Mouse (Mus musculus) C2C12 (cell line): ENCODE measurements around the gene Synpr. TPM values are rescaled to one million over a fixed set of nuclear protein-coding genes. Genes with fewer than 3 reads are reported as not detected.

ENCODE experiments used
- H3K27me3 ChIP-seq: one replicate; pipeline ENCODE4 v1.6.1; 2011; ENCODE audit not compliant: control insufficient read depth, insufficient read depth, insufficient read length
- H3K36me3 ChIP-seq: one replicate; pipeline ENCODE4 v1.6.1; 2011; ENCODE audit not compliant: control insufficient read depth, insufficient read depth
- H3K4me3 ChIP-seq: one replicate; pipeline ENCODE4 v1.5.1; 2011; ENCODE audit warnings: mild to moderate bottlenecking, control low read depth; ENCODE audit not compliant: poor library complexity, insufficient read depth, severe bottlenecking
- H3K79me2 ChIP-seq: one replicate; pipeline ENCODE4 v1.6.1; 2011; ENCODE audit not compliant: control insufficient read depth, insufficient read depth
- H3K79me3 ChIP-seq: one replicate; pipeline ENCODE4 v1.6.1; 2011; ENCODE audit warnings: low read depth, control low read depth
- H3ac ChIP-seq: one replicate; pipeline ENCODE3; 2011; ENCODE audit warnings: low read depth; ENCODE audit not compliant: control insufficient read depth, insufficient read length
- CEBPB ChIP-seq: IDR thresholded peaks from one replicate; pipeline ENCODE4 v1.6.1; 2011; ENCODE audit warnings: low read depth, mild to moderate bottlenecking, control low read depth, moderate library complexity
- CTCF ChIP-seq: IDR thresholded peaks from one replicate; pipeline ENCODE4 v1.5.1; 2011; ENCODE audit not compliant: control insufficient read depth, insufficient read depth, insufficient read length
- FOSL1 ChIP-seq: IDR thresholded peaks from one replicate; pipeline ENCODE4 v1.8.0; 2011; ENCODE audit warnings: mild to moderate bottlenecking, low read length; ENCODE audit not compliant: poor library complexity, insufficient read depth, severe bottlenecking
- MAX ChIP-seq: IDR thresholded peaks from one replicate; pipeline ENCODE4 v1.6.1; 2011; ENCODE audit warnings: mild to moderate bottlenecking, control low read depth
- MYOD1 ChIP-seq: IDR thresholded peaks from one replicate; pipeline ENCODE4 v1.6.1; 2011; ENCODE audit warnings: low read depth; ENCODE audit not compliant: control insufficient read depth, insufficient read length
- MYOG ChIP-seq: IDR thresholded peaks from one replicate; pipeline ENCODE4 v1.6.1; 2011; ENCODE audit not compliant: control insufficient read depth, insufficient read length; ENCODE audit errors: extremely low read depth
- USF1 ChIP-seq: IDR thresholded peaks from one replicate; pipeline ENCODE4 v1.6.1; 2011; ENCODE audit warnings: low read depth, mild to moderate bottlenecking, control low read depth, moderate library complexity
- polyA plus RNA-seq: library from polyadenylated mRNA; unstranded; fragments of >200 nt; fragmentation: generic; extraction: Trizol; gene quantifications from one replicate; pipeline ENCODE4 v1.2.1, GENCODE M21; 2012; ENCODE audit warnings: missing spikeins

Gene Synpr
- polyA plus RNA-seq, 1 experiment = not detected

GRCm38 (mm10) chr14:13389954-13390353 lies 105.4 kb downstream of the Synpr start:
- H3K79me2 ChIP-seq = no peaks in the 10 kb centered on the region
- H3K4me3 ChIP-seq = no peak overlapping the region
- H3ac ChIP-seq = no peak overlapping the region
- H3K36me3 ChIP-seq = no peaks in the 10 kb centered on the region
- no peak for TF ChIP-seq MAX
- no peak for TF ChIP-seq FOSL1
- TF ChIP-seq CEBPB = no peak
- TF ChIP-seq CTCF = no peak
- no peak for TF ChIP-seq MYOG
- H3K79me3 ChIP-seq = no peaks in the 10 kb centered on the region
- H3K27me3 ChIP-seq = no peaks in the 10 kb centered on the region

- Histone ChIP-seq H3K36me3 (no peaks in the 10 kb centered on the region), H3K27me3 (no peaks in the 10 kb centered on the region), H3ac (no peak overlapping the region), H3K79me2 (no peaks in the 10 kb centered on the region), H3K79me3 (no peaks in the 10 kb centered on the region), H3K4me3 (no peak overlapping the region)
- TF ChIP-seq MYOG = no peak
- TF ChIP-seq CTCF = no peak
- TF ChIP-seq USF1 = no peak
- no peak for TF ChIP-seq MYOD1
- TF ChIP-seq CEBPB = no peak
Observed at GRCm38 (mm10) chr14:13399226-13400020, 114.8 kb downstream of the Synpr start.

GRCm38 (mm10) chr14:13411636-13412035 lies 127.1 kb downstream of the Synpr start:
- no peaks in the 10 kb centered on the region for H3K79me3 ChIP-seq
- H3K4me3 ChIP-seq = no peak overlapping the region
- no peaks in the 10 kb centered on the region for H3K27me3 ChIP-seq
- no peaks in the 10 kb centered on the region for H3K36me3 ChIP-seq
- H3K79me2 ChIP-seq = no peaks in the 10 kb centered on the region
- TF ChIP-seq MAX = no peak
- TF ChIP-seq MYOG = no peak
- TF ChIP-seq FOSL1 = no peak
- TF ChIP-seq CTCF = no peak
- TF ChIP-seq MYOD1 = no peak
- TF ChIP-seq USF1 = no peak
- TF ChIP-seq CEBPB = no peak
- no peak overlapping the region for H3ac ChIP-seq

DNA sequence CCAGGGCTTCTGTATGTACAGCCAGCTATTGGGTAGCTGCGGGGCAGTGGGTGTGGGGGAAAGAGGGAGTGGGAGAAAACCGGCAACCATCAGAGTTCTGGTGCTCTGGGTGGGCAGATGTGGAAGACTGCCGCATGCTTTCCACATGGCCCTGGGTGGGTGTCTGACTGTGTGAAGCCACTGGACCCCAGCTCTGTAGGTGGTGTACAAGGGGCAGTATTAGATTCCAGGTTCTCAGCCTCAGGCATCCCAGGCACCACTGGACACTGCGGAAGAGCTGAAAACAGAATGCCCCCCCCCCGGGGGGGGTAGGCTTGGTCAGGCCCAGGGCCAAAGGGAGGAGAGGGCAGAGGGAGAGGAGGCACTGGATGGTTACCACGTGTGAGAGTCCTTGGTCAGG lies 156.1 kb downstream of the Synpr start:
- Histone ChIP-seq H3K4me3 (no peak overlapping the region), H3K79me3 (no peaks in the 10 kb centered on the region), H3ac (no peak overlapping the region), H3K27me3 (no peaks in the 10 kb centered on the region), H3K79me2 (no peaks in the 10 kb centered on the region), H3K36me3 (no peaks in the 10 kb centered on the region)
- TF ChIP-seq MYOG (no peak), FOSL1 (no peak)

GRCm38 (mm10) chr14:13444908-13445307 lies 160.3 kb downstream of the Synpr start:
- Histone ChIP-seq H3K36me3 (no peaks in the 10 kb centered on the region), H3K4me3 (no peak overlapping the region), H3ac (no peak overlapping the region), H3K27me3 (no peaks in the 10 kb centered on the region), H3K79me2 (no peaks in the 10 kb centered on the region), H3K79me3 (no peaks in the 10 kb centered on the region)
- TF ChIP-seq MYOD1 (no peak), MAX (no peak), CEBPB (no peak), MYOG (no peak), CTCF (no peak), USF1 (no peak), FOSL1 (no peak)

GRCm38 (mm10) chr14:13453461-13454204 lies 169.1 kb downstream of the Synpr start:
- Histone ChIP-seq H3K79me3 (no peaks in the 10 kb centered on the region), H3K4me3 (no peak overlapping the region), H3ac (no peak overlapping the region), H3K27me3 (no peaks in the 10 kb centered on the region), H3K36me3 (no peaks in the 10 kb centered on the region), H3K79me2 (no peaks in the 10 kb centered on the region)
- TF ChIP-seq FOSL1 (no peak), MAX (no peak), CTCF (no peak), MYOD1 (no peak), CEBPB (no peak), MYOG (no peak), USF1 (no peak)
